Mouse (Mus musculus) neutrophil, adult 83 days (primary cell): ENCODE results near the gene Tcaf1. TPM values are rescaled to one million over a fixed set of nuclear protein-coding genes. Genes with fewer than 3 reads are reported as not detected.

Experiments
- total RNA-seq, 2 experiments: library from RNA; stranded (reverse); gene quantifications; one replicate each; pipeline ENCODE4 v1.2.4; 2023

Tcaf1 gene
- total RNA-seq, result under 1 TPM in 1 of 2 experiments, not detected in 1; 0.15 TPM

GRCm38 (mm10) chr6:42709291-42710211, at the start of gene Tcaf1:
Gene Tcaf1 (minus strand): TSS chr6:42710088.

GRCm38 (mm10) chr6:42756104-42756503, 46.2 kb upstream of the Tcaf1 start, which contains the start of gene Olfr38:
Gene Olfr38 (plus strand): TSS chr6:42756404.

GRCm38 (mm10) chr6:42739071-42739470, 29.2 kb upstream of the Tcaf1 start, which contains the start of gene Olfr453:
Gene Olfr453 (plus strand): TSS chr6:42739371.

GRCm38 (mm10) chr6:42644912-42645549, 64.9 kb downstream of the Tcaf1 start, which contains the start of gene Tcaf2:
Gene Tcaf2 (minus strand): TSS chr6:42645254.

Other genes starting within 250 kb of the Tcaf1 start
- gene Olfr458, start 244.9 kb downstream of the Tcaf1 start, total RNA-seq, result not detected
- gene Olfr457, start 233.8 kb downstream of the Tcaf1 start, total RNA-seq, result not detected
- not detected for gene Olfr456, start 222.9 kb downstream of the Tcaf1 start, total RNA-seq
- not detected for gene Olfr455, start 162.5 kb downstream of the Tcaf1 start, total RNA-seq
- gene Tcaf3, start 112.4 kb downstream of the Tcaf1 start, total RNA-seq, result not detected
- under 1 TPM in 1 of 2 experiments, not detected in 1; 0.42 TPM for gene Tcaf2, start 64.8 kb downstream of the Tcaf1 start, total RNA-seq
- not detected for gene Olfr453, start 29.3 kb upstream of the Tcaf1 start, total RNA-seq
- not detected for gene Olfr38, start 46.3 kb upstream of the Tcaf1 start, total RNA-seq
- gene Olfr452, start 75.0 kb upstream of the Tcaf1 start, total RNA-seq, result not detected
- gene Olfr450, start 101.9 kb upstream of the Tcaf1 start, total RNA-seq, result not detected
- not detected for gene Olfr449, start 124.3 kb upstream of the Tcaf1 start, total RNA-seq
- not detected for gene Olfr448, start 180.4 kb upstream of the Tcaf1 start, total RNA-seq
- not detected for gene Olfr447, start 198.8 kb upstream of the Tcaf1 start, total RNA-seq
- not detected for gene Olfr446, start 211.3 kb upstream of the Tcaf1 start, total RNA-seq
- not detected for gene Olfr444, start 239.0 kb upstream of the Tcaf1 start, total RNA-seq